ENCODE assay signal across 15 mouse cellular contexts in genomic region chr11:87240141-87240832, GRCm38 (mm10).
DNase-seq lines count a peak whose midpoint lies in the region; ATAC-seq and TF ChIP-seq lines count a peak whose summit lies in the region.
"Had no signal": no experiment of that assay in that cellular context is flagged by ENCODE, and none has a peak within 500 bp of the region (broad histone marks: within the 10 kb centered on the region; RNA-seq: fewer than 3 reads in every experiment).

No protein-coding gene starts in this region.

- H3K36me3 ChIP-seq in heart, embryonic 10.5 days = no peaks in the 10 kb centered on the region
- peaks cover 3% of the 10 kb centered on the region for H3K36me3 ChIP-seq in heart, adult 2 months (ENCODE audit: control insufficient read depth, insufficient read depth, low read length)
- peaks cover 21% of the 10 kb centered on the region for H3K36me3 ChIP-seq in midbrain, embryonic 14.5 days (ENCODE audit: control insufficient read depth, insufficient read depth, low read length)
- H3K36me3 ChIP-seq: embryonic facial prominence, embryonic 12.5 days had no signal

- H3K79me2 ChIP-seq in heart, adult 2 months (replicated peaks; ENCODE audit: control insufficient read depth, insufficient read depth, low read length) = no peaks in the 10 kb centered on the region

- no peak for ATAC-seq in midbrain, embryonic 14.5 days (ENCODE audit: low FRiP score, low TSS enrichment)
- ATAC-seq: intestine, embryonic 16.5 days had no signal

- no peak overlapping the region for H3K4me3 ChIP-seq in heart, embryonic 10.5 days
- no peak overlapping the region for H3K4me3 ChIP-seq in heart, adult 2 months
- H3K4me3 ChIP-seq in midbrain, embryonic 14.5 days (replicated peaks; ENCODE audit: low read depth, low read length) = no peak overlapping the region
- H3K4me3 ChIP-seq: embryonic facial prominence, embryonic 12.5 days; forebrain, embryonic 12.5 days; gastrocnemius, adult 2 months had no signal

- H3K9me3 ChIP-seq in heart, embryonic 10.5 days = no peaks in the 10 kb centered on the region
- no peaks in the 10 kb centered on the region for H3K9me3 ChIP-seq in midbrain, embryonic 14.5 days (ENCODE audit: control insufficient read depth, low read length)
- H3K9me3 ChIP-seq: embryonic facial prominence, embryonic 12.5 days; forebrain, embryonic 12.5 days had no signal

- TF ChIP-seq POLR2A in heart, adult 2 months (IDR thresholded peaks at IDR 0.05; ENCODE audit: insufficient read depth, low read depth, low read length) = no peak

- peak overlapping the region; percentile 54 for H3K27ac ChIP-seq in heart, embryonic 10.5 days
- no peak overlapping the region for H3K27ac ChIP-seq in heart, adult 2 months
- H3K27ac ChIP-seq in midbrain, embryonic 14.5 days (replicated peaks; ENCODE audit: low read depth, low read length) = no peak overlapping the region
- H3K27ac ChIP-seq: embryonic facial prominence, embryonic 12.5 days; forebrain, embryonic 12.5 days had no signal

- no peak for DNase-seq in heart, embryonic 10.5 days (ENCODE audit: low spot score)
- no peak for DNase-seq in heart, adult 2 months
- peak; percentile 22 for DNase-seq in A20 (ENCODE audit: low read depth, low spot score)
- DNase-seq in kidney, adult 18-20 months = peak; percentile 16
- DNase-seq in kidney, postnatal 4 days = peak; percentile 29 to 50
- no peak for DNase-seq in midbrain, embryonic 14.5 days
- no peak for DNase-seq in c-Kit-positive CD71-positive TER-119-positive erythroid progenitor cells, embryonic 14.5 days (ENCODE audit: low spot score)
- no peak for DNase-seq in right cerebral cortex, postnatal 14 days
- DNase-seq: adrenal gland, adult 2 months; cerebellum, postnatal 14 days; gastrocnemius, adult 2 months; lung, adult 18-20 months had no signal

- no peak for TF ChIP-seq EP300 in heart, adult 2 months (IDR thresholded peaks at IDR 0.05; ENCODE audit: insufficient read depth, low read depth, low read length)

- TF ChIP-seq CTCF in heart, adult 2 months (IDR thresholded peaks at IDR 0.05) = no peak

- H3K9ac ChIP-seq in heart, adult 2 months (ENCODE audit: low read depth, low read length) = no peak overlapping the region
- no peak overlapping the region for H3K9ac ChIP-seq in midbrain, embryonic 14.5 days (replicated peaks; ENCODE audit: low read length)
- H3K9ac ChIP-seq: embryonic facial prominence, embryonic 12.5 days; forebrain, embryonic 12.5 days had no signal

- H3K4me1 ChIP-seq in heart, embryonic 10.5 days = peaks cover 42% of the 10 kb centered on the region
- peaks cover under 1% of the 10 kb centered on the region; the same call in 1 of the 2 replicates for H3K4me1 ChIP-seq in heart, adult 2 months (ENCODE audit: control insufficient read depth, insufficient read depth, low read length)
- no peaks in the 10 kb centered on the region for H3K4me1 ChIP-seq in midbrain, embryonic 14.5 days (ENCODE audit: control insufficient read depth, insufficient read depth, low read length)
- H3K4me1 ChIP-seq: embryonic facial prominence, embryonic 12.5 days; forebrain, embryonic 12.5 days had no signal

- whole genome bisulfite sequencing in heart, embryonic 10.5 days = 68% methylated on average over 15 of the region's 15 CpGs
- WGBS in heart, adult 2 months = 66% methylated on average over 15 of the region's 15 CpGs
- 78% methylated on average over 15 of the region's 15 CpGs for WGBS in midbrain, embryonic 14.5 days

- no peak overlapping the region for H3K4me2 ChIP-seq in midbrain, embryonic 14.5 days (ENCODE audit: low read length)
- H3K4me2 ChIP-seq: embryonic facial prominence, embryonic 12.5 days; forebrain, embryonic 12.5 days had no signal

- intact Hi-C loops in heart, adult 2 months (cut with DNase I) = no loop called here

- H3K27me3 ChIP-seq in heart, embryonic 10.5 days (ENCODE audit: insufficient read depth, poor library complexity, severe bottlenecking) = no peaks in the 10 kb centered on the region
- H3K27me3 ChIP-seq in heart, adult 2 months (ENCODE audit: control insufficient read depth, insufficient read depth, low read length) = no peaks in the 10 kb centered on the region
- no peaks in the 10 kb centered on the region for H3K27me3 ChIP-seq in midbrain, embryonic 14.5 days (ENCODE audit: control insufficient read depth, insufficient read depth, low read length)
- H3K27me3 ChIP-seq: embryonic facial prominence, embryonic 12.5 days; forebrain, embryonic 12.5 days had no signal

Comparison
In these comparisons a context has a peak if more than half of its experiments do, and no peak if none do; other contexts are left out.
1. DNase-seq: peak in A20 (single experiment), kidney, adult 18-20 months (single experiment) and kidney, postnatal 4 days (2 of 2); none in heart, embryonic 10.5 days (single experiment), heart, adult 2 months (0 of 2), midbrain, embryonic 14.5 days (single experiment), c-Kit-positive CD71-positive TER-119-positive erythroid progenitor cells, embryonic 14.5 days (single experiment) and right cerebral cortex, postnatal 14 days (single experiment).